Mouse (Mus musculus) left cerebral cortex, postnatal 25 days (tissue): ENCODE data around the gene Olfr122. TPM values are rescaled to one million over a fixed set of nuclear protein-coding genes. Genes with fewer than 3 reads are reported as not detected.

Source experiments
- DNase-seq, 2 experiments: peaks; one replicate each; pipeline ENCODE4 v3.0.0; 2022; ENCODE audit warnings: low spot score in 2 of 2, mixed read lengths in 1 of 2
- intact Hi-C: fragments of 180-260 bp; cut with DNase I; formaldehyde crosslinking; loops from one replicate; pipeline ENCODE4 v1.15.1; 2025
- total RNA-seq, 2 experiments: library from RNA; stranded (reverse); gene quantifications; 2 replicates each; pipeline ENCODE4 v1.2.3; 2021

Olfr122 gene
- total RNA-seq: not detected

DNA sequence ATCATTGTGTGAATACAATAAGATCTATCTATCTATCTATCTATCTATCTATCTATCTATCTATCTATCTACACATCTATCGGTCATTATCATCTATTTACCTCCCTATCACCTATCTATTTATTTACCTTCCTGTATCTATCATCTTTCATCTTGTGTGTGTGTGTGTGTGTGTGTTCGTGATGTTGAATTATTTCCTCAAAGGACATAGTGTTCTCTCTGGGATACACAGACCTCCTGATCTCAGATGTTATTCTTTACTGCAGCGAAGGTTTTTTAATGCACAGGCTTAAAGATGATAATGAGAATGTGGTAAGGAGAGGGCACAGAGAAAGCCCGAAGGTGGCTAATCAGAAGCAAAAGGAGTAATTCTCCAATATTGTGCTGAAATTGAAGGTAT lies at the start of gene Olfr122:
Gene Olfr122 (plus strand): TSS at position 301 of the 400 bp plus-strand sequence.
- intact Hi-C loops: no loop called here

DNA sequence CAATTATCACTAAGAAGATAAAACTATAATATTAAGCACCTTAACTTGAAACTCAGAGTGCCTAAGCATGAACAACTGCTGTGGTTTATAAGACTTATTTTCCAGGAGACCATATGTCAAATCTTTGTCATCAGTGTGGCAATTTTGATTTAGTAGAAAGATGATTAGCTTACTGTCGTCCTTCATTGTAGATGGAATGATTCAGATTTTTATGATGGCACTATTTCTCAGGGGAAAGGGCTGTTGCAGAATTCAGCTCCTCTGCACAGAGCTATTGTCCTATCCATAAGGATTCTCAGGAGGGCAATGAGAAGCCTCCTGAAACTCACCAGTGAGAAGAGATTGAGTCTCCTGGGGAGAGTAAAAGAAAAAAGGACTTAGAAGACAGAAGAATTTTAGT lies 46.9 kb upstream of the Olfr122 start, which contains the start of gene Olfr120:
Gene Olfr120 (plus strand): TSS at position 301 of the 400 bp plus-strand sequence.
- intact Hi-C loops: no loop called here
- DNase-seq: no peak

More for the DNA sequence above, at the start of gene Olfr122:
- no peak for DNase-seq

- DNase-seq: no peak
- intact Hi-C loops: no loop called here
These were observed 30.3 kb upstream of the Olfr122 start for GRCm38 (mm10) chr17:37738070-37738469.

GRCm38 (mm10) chr17:37793229-37793628 lies 24.8 kb downstream of the Olfr122 start, which contains the start of gene Olfr123:
Gene Olfr123, plus strand, starts transcription at chr17:37793529.
- DNase-seq: no peak
- intact Hi-C loops: no loop called here

GRCm38 (mm10) chr17:37799588-37799987 lies 31.2 kb downstream of the Olfr122 start, which contains the start of gene Olfr124:
Gene Olfr124, plus strand, starts transcription at chr17:37799888.
- no peak for DNase-seq
- intact Hi-C loops: no loop called here

Other genes with a start within 250 kb of the Olfr122 start
- gene Olfr112, start 199.2 kb upstream of the Olfr122 start, total RNA-seq: not detected
- gene Olfr113, start 190.9 kb upstream of the Olfr122 start, total RNA-seq: not detected
- gene Olfr114, start 175.9 kb upstream of the Olfr122 start, total RNA-seq: not detected
- gene Olfr115, start 141.5 kb upstream of the Olfr122 start, total RNA-seq: not detected
- not detected for gene Olfr116, start 141.4 kb upstream of the Olfr122 start, total RNA-seq
- not detected for gene Olfr117, start 104.8 kb upstream of the Olfr122 start, total RNA-seq
- gene Olfr118, start 101.6 kb upstream of the Olfr122 start, total RNA-seq: not detected
- gene Olfr119, start 72.0 kb upstream of the Olfr122 start, total RNA-seq: not detected
- not detected for gene Olfr120, start 46.8 kb upstream of the Olfr122 start, total RNA-seq
- not detected for gene Olfr121, start 19.8 kb upstream of the Olfr122 start, total RNA-seq
- not detected for gene Olfr123, start 24.9 kb downstream of the Olfr122 start, total RNA-seq
- not detected for gene Olfr124, start 31.3 kb downstream of the Olfr122 start, total RNA-seq
- not detected for gene Olfr125, start 64.3 kb downstream of the Olfr122 start, total RNA-seq
- gene Olfr126, start 78.9 kb downstream of the Olfr122 start, total RNA-seq: not detected
- gene Olfr127, start 131.8 kb downstream of the Olfr122 start, total RNA-seq: not detected
- gene Olfr128, start 151.9 kb downstream of the Olfr122 start, total RNA-seq: not detected
- gene Olfr761, start 184.5 kb downstream of the Olfr122 start, total RNA-seq: not detected